Mouse (Mus musculus) thymus, adult 2 months (tissue): ENCODE measurements around the gene Adora3. TPM values are rescaled to one million over a fixed set of nuclear protein-coding genes. Genes with fewer than 3 reads are reported as not detected.
A peak's percentile ranks its signal among the peaks of the same experiment; 100 is the strongest.

Experiments
- DNase-seq: peaks from one replicate; pipeline ENCODE4 v3.0.0; 2021
- H3K27ac ChIP-seq: fragments of 200-500 bp; 2 replicates; pipeline ENCODE4 v1.5.1; 2012; ENCODE audit warnings: low read length, control low read depth; ENCODE audit not compliant: control insufficient read depth, insufficient read depth
- H3K27me3 ChIP-seq: fragments of 200-500 bp; 2 replicates; pipeline ENCODE4 v1.6.1; 2012; ENCODE audit warnings: mild to moderate bottlenecking, low read length, moderate library complexity, mixed read lengths; ENCODE audit not compliant: control insufficient read depth, insufficient read depth
- H3K36me3 ChIP-seq: fragments of 200-500 bp; 2 replicates; pipeline ENCODE4 v1.6.1; 2012; ENCODE audit warnings: mild to moderate bottlenecking, low read length, moderate library complexity; ENCODE audit not compliant: control insufficient read depth, insufficient read depth
- H3K4me1 ChIP-seq: fragments of 200-500 bp; replicated peaks from 2 replicates; pipeline ENCODE4 v1.6.1; 2012; ENCODE audit warnings: low read length; ENCODE audit not compliant: control insufficient read depth, insufficient read depth
- H3K4me3 ChIP-seq: fragments of 200-500 bp; 2 replicates; pipeline ENCODE4 v1.5.1; 2012; ENCODE audit warnings: mild to moderate bottlenecking, low read length, control low read depth, moderate library complexity; ENCODE audit not compliant: control insufficient read depth, insufficient read depth
- CTCF ChIP-seq: fragments of 200-500 bp; IDR thresholded peaks from 2 replicates; pipeline ENCODE4 v1.5.1; 2012; ENCODE audit warnings: mild to moderate bottlenecking, control low read depth, low read length, moderate library complexity, borderline replicate concordance; ENCODE audit not compliant: control insufficient read depth, poor library complexity, insufficient read depth; ENCODE audit errors: extremely low read depth
- POLR2A ChIP-seq: fragments of 200-500 bp; IDR thresholded peaks from 2 replicates; pipeline ENCODE4 v1.6.1; 2012; ENCODE audit warnings: mild to moderate bottlenecking, low read length, control low read depth, moderate library complexity; ENCODE audit not compliant: control insufficient read depth, poor library complexity, insufficient read depth; ENCODE audit errors: extremely low read depth
- WGBS: fragments of 180-500 bp; shearing (Covaris S2); methylation state at CpG from one replicate; pipeline ENCODE4 v1.1.7; 2018; 5-methylcytosine and 5-hydroxymethylcytosine counted together
- polyA plus RNA-seq: library from polyadenylated mRNA; depleted of rRNA; stranded (reverse); fragments of >200 nt; gene quantifications from 2 replicates; pipeline ENCODE4 v1.2.3, GENCODE M21; 2012

Adora3 gene
- polyA plus RNA-seq, 1 experiment, result 0.90 TPM

DNA sequence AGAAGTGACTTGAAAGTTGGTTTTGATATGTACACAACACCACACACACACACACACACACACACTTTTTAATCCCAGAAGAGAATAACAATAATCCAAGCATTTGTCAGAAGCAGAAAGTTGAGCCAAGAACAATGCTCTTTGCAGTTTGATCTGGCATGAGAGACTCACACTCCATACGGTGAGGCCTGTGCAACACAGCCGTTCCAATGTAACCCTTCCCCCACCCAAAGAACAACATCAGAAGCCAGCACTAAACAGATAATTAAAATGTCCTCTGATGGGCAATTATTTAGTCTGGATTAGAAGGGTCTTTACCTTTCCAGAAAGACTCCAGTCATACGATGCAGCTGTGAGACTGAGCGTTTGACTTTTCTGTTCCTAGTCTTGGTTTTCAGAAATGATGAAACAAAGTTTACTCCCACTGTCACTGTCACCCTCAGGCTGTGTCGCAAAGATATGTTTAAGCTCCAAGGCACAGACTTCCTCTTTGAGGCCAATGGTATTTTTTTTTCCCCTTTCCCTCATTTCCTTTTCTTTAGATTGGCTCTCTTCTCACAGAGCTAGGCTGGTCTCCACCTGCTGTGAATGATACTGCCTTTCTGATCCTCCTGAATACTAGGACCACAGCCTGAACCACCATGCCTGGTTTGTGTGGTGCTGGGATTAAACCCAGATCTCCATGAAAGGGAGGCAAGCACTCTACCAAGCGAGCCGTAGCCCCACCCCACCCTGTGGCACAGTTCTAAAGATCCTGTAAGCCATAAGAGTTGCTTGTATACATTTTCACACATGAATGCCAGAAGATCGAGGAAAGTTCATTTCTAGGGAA, 61.8 kb downstream of the Adora3 start, which contains the start of gene I830077J02Rik:
Gene I830077J02Rik (minus strand): TSS at position 425 of the 832 bp plus-strand sequence.
- H3K4me1 ChIP-seq, result peaks cover 8% of the 10 kb centered on the region
- TF ChIP-seq POLR2A, result no peak
- TF ChIP-seq CTCF, result no peak
- H3K27me3 ChIP-seq, result no peaks in the 10 kb centered on the region
- H3K27ac ChIP-seq, result 0 out of 2 replicates have a peak within 1 kb of the TSS, but pooled peaks have one; percentile 1
- 17% methylated on average over 8 of the region's 8 CpGs for WGBS
- peaks cover 3% of the 10 kb centered on the region; the same call in 1 of the 2 replicates for H3K36me3 ChIP-seq
- no peak for DNase-seq
- H3K4me3 ChIP-seq, result no peak within 1 kb of the TSS

DNA sequence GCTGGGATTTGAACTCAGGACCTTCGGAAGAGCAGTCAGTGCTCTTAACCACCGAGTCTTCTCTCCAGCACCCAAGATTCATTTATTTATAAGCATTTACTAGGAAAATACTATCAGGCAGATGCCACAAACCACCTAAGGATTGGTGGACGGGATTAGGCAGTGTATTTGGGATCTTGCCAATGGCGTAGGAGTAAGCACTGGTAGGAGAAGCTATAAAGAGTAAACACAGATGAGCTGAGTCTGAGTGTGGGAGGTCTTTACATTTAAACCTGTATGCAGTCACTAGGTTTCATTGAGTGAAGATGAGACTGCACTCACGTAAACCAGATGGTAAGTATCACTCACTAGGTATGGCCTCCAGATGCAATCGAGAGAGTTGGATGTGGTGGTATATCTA, 63.3 kb downstream of the Adora3 start:
- Histone ChIP-seq H3K4me1 (peaks cover 8% of the 10 kb centered on the region), H3K27ac (no peak overlapping the region), H3K4me3 (no peak overlapping the region), H3K27me3 (no peaks in the 10 kb centered on the region), H3K36me3 (peaks cover 3% of the 10 kb centered on the region; the same call in 1 of the 2 replicates)
- no peak for TF ChIP-seq POLR2A
- no peak for TF ChIP-seq CTCF
- 98% methylated on average over 6 of the region's 6 CpGs for WGBS
- no peak for DNase-seq

DNA sequence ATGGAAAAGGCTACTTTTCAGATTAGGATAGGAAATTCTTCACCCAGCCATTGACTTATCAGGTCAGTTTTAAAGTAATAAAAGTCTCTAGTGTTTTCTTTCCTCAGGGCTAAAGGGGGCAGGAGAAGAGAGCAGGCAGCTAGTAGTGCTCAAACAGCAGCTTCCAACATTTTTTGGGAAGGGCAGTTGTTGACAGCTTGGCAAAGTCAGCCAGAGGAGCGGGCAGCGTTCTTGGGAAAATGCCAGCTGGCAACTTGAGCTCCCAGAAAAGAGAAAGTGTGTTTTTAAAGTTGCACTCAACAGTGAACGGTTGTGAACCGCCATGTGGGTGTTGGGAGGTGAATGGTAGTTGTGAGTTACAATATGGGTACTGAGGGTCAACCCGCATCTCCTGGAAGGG, 64.4 kb downstream of the Adora3 start:
- peaks cover 3% of the 10 kb centered on the region; the same call in 1 of the 2 replicates for H3K36me3 ChIP-seq
- no peak overlapping the region for H3K27ac ChIP-seq
- WGBS, result 96% methylated on average over 5 of the region's 5 CpGs
- no peak overlapping the region for H3K4me3 ChIP-seq
- no peak for DNase-seq
- H3K27me3 ChIP-seq, result no peaks in the 10 kb centered on the region
- H3K4me1 ChIP-seq, result peaks cover 2% of the 10 kb centered on the region
- TF ChIP-seq POLR2A (no peak), CTCF (no peak)

DNA sequence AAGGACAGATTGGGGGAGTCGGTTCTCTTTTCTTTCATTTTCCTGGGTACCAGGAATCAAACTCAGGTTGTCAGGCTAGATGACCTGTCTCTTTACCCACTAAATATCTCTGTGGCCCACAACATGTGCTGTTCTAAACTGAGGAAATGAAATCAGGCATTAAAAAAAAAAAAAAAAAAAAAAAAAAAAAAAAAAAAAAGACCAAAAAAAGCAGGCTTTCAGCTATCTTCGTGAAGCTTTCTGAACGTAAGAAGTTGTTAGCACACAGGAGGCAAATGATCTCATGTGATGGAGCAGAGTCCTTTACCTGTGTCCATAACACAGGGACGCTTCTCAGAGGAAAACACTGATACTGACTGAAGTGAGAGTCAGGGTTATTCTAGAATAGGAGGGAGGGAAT, 65.5 kb downstream of the Adora3 start:
- TF ChIP-seq POLR2A, result no peak
- TF ChIP-seq CTCF, result no peak
- 30% methylated on average over 4 of the region's 4 CpGs for WGBS
- no peak overlapping the region for H3K4me3 ChIP-seq
- H3K36me3 ChIP-seq, result peaks cover 13% of the 10 kb centered on the region
- DNase-seq, result no peak
- no peaks in the 10 kb centered on the region for H3K27me3 ChIP-seq
- H3K4me1 ChIP-seq, result 0 out of 2 replicates have a peak, but pooled peaks cover 2% of the 10 kb centered on the region
- H3K27ac ChIP-seq, result no peak overlapping the region

DNA sequence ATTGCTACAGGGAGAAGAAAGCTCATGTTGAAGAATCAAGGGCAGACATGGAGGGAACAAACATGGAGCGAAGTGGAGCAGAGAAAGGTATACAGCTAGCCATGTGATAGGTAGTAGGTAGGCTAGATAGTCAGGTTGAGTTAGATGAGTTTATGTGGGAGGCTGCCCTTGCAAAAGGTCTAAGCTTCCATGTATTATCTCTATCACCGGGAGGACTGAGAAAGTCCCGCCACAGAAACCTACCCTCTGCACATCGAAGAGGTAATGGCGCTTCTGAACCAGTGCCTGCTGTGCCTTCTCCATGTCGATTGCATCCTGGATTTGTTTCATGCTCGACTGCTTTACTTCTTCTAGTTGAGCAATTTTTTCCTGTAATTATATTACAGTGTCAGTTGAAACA, 80.7 kb downstream of the Adora3 start:
- DNase-seq, result no peak
- Histone ChIP-seq H3K36me3 (peaks cover 79% of the 10 kb centered on the region), H3K4me3 (no peak overlapping the region), H3K27ac (no peak overlapping the region), H3K4me1 (no peaks in the 10 kb centered on the region), H3K27me3 (no peaks in the 10 kb centered on the region)
- TF ChIP-seq CTCF, result no peak
- WGBS, result 98% methylated on average over 7 of the region's 7 CpGs

DNA sequence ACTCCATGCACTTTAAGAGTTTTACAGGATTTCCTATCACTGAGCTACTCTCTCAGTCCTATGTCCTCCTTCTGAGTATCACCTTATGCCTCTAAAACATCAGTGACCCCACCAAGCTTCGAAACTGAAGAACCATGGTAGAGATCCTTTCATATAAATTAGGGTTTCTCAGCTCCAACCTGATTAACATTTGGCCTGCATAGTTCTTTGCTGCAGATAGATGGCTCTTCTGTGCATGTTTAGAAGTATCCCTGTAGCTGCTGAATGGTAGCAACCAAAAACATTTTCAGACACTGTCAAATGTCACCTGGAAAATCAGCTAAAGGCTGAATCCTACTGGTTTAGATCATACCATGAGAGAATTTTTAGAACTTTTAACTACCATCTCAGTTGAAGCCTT, 86.6 kb downstream of the Adora3 start:
- DNase-seq, result no peak
- WGBS, result 82% methylated on average over 1 of the region's 1 CpGs
- H3K27ac ChIP-seq, result no peak overlapping the region
- H3K4me3 ChIP-seq, result no peak overlapping the region
- no peaks in the 10 kb centered on the region for H3K27me3 ChIP-seq
- H3K36me3 ChIP-seq, result peaks cover 23% of the 10 kb centered on the region
- TF ChIP-seq POLR2A, result no peak
- TF ChIP-seq CTCF, result no peak
- H3K4me1 ChIP-seq, result peaks cover 7% of the 10 kb centered on the region
